In the genomic region with DNA sequence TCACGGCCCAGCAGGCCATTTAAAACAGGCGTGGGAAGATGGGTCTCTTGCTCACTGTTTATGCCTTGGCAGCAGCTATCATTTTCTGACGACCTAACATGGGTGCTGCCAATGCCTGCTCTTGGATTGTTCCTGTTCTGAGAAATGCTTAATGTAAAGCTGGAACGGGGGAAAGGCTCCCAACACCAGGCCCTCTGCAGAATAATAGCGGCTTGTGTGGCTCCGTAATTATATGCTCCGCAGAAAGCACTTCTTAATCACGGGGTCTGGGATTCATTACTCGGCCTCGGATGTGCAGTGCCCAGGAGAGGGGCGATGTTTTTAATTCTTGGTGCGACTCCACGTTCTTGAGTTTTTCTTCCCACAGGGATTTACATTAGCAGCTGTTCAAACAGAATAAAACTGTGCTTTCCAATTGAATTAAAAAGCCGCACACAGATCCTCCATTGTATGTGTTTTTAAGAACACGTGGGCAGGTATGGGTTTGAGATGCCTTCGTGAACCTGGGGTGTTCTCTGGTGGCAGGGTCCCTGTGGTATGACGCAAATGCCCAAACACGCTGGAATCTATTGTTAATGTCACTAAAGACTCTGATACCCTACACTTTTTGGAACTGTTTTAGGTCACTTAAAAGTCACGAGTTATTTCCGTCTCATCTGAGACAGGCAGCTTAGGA, we compare ENCODE assay signal across 11 mouse cellular contexts.
DNase-seq lines count a peak whose midpoint lies in the region; ATAC-seq and TF ChIP-seq lines count a peak whose summit lies in the region.
"Had no signal": no experiment of that assay in that cellular context is flagged by ENCODE, and none has a peak within 500 bp of the region (broad histone marks: within the 10 kb centered on the region; RNA-seq: fewer than 3 reads in every experiment).

No protein-coding gene starts in this region.

- peak overlapping the region; percentile 37; the same call in 1 of the 2 replicates for H3K27ac ChIP-seq in cerebellum, adult 2 months (ENCODE audit: insufficient read depth, low read length)
- H3K27ac ChIP-seq in limb, embryonic 10.5 days, result peak overlapping the region; percentile 89
- H3K27ac ChIP-seq in stomach, embryonic 16.5 days (ENCODE audit: low read length), result peak overlapping the region; percentile 79

- WGBS in cerebellum, adult 2 months, result 77% methylated on average over 20 of the region's 20 CpGs
- WGBS in limb, embryonic 10.5 days, result 49% methylated on average over 20 of the region's 20 CpGs
- 66% methylated on average over 20 of the region's 20 CpGs for WGBS in stomach, embryonic 16.5 days

- H3K9me3 ChIP-seq in limb, embryonic 10.5 days (replicated peaks), result no peaks in the 10 kb centered on the region
- no peaks in the 10 kb centered on the region for H3K9me3 ChIP-seq in stomach, embryonic 16.5 days (replicated peaks; ENCODE audit: control insufficient read depth, low read length)

- H3K4me1 ChIP-seq in cerebellum, adult 2 months (ENCODE audit: control insufficient read depth, insufficient read depth, low read length), result peaks cover 24% of the 10 kb centered on the region
- H3K4me1 ChIP-seq in limb, embryonic 10.5 days, result peaks cover 67% of the 10 kb centered on the region
- peaks cover 37% of the 10 kb centered on the region for H3K4me1 ChIP-seq in stomach, embryonic 16.5 days (ENCODE audit: control insufficient read depth, insufficient read depth, low read length)

- no peak for ATAC-seq in stomach, embryonic 16.5 days (ENCODE audit: insufficient read depth, low FRiP score)

- no peak for TF ChIP-seq POLR2A in cerebellum, adult 2 months (IDR thresholded peaks at IDR 0.05; ENCODE audit: borderline replicate concordance, insufficient read depth, low read length)

- no peak for DNase-seq in cerebellum, adult 2 months
- DNase-seq in cerebellum, postnatal 14 days, result no peak
- peak; percentile 56 for DNase-seq in right cerebral cortex, adult 18-20 months
- DNase-seq in right cerebral cortex, postnatal 10 days (ENCODE audit: low spot score in 2 of 2), result no peak
- peak; percentile 52 for DNase-seq in limb, embryonic 10.5 days (ENCODE audit: low spot score)
- no peak for DNase-seq in gastrocnemius, adult 18-20 months (ENCODE audit: low spot score)
- no peak for DNase-seq in ovary, adult 18-20 months (ENCODE audit: low spot score)
- DNase-seq: kidney, adult 18-20 months; right cerebral cortex, postnatal 25 days had no signal

- TF ChIP-seq CTCF in cerebellum, adult 2 months (IDR thresholded peaks at IDR 0.05; ENCODE audit: borderline replicate concordance, insufficient read depth, low read depth, low read length), result no peak

- H3K4me2 ChIP-seq in stomach, embryonic 16.5 days (ENCODE audit: low read depth, low read length), result no peak overlapping the region

- peaks cover 40% of the 10 kb centered on the region for H3K36me3 ChIP-seq in limb, embryonic 10.5 days
- H3K36me3 ChIP-seq in stomach, embryonic 16.5 days (ENCODE audit: control insufficient read depth, insufficient read depth, low read length), result peaks cover 6% of the 10 kb centered on the region; the same call in 1 of the 2 replicates

- no peak overlapping the region for H3K4me3 ChIP-seq in cerebellum, adult 2 months (replicated peaks; ENCODE audit: insufficient read depth, low read depth, low read length)
- no peak overlapping the region for H3K4me3 ChIP-seq in limb, embryonic 10.5 days
- no peak overlapping the region for H3K4me3 ChIP-seq in stomach, embryonic 16.5 days (replicated peaks; ENCODE audit: low read length)
- H3K4me3 ChIP-seq: erythroblast, embryonic 14.5 days had no signal

- no peaks in the 10 kb centered on the region for H3K27me3 ChIP-seq in cerebellum, adult 2 months (ENCODE audit: control insufficient read depth, insufficient read depth, low read length)
- no peaks in the 10 kb centered on the region for H3K27me3 ChIP-seq in limb, embryonic 10.5 days (ENCODE audit: low read depth, poor library complexity, severe bottlenecking)
- H3K27me3 ChIP-seq in stomach, embryonic 16.5 days (ENCODE audit: control insufficient read depth, insufficient read depth, low read length), result no peaks in the 10 kb centered on the region

- H3K9ac ChIP-seq in stomach, embryonic 16.5 days (ENCODE audit: low read length), result no peak overlapping the region

Comparison
In these comparisons a context has a peak if more than half of its experiments do, and no peak if none do; other contexts are left out.
1. DNase-seq: peak in right cerebral cortex, adult 18-20 months (single experiment) and limb, embryonic 10.5 days (single experiment); none in cerebellum, adult 2 months (0 of 2), cerebellum, postnatal 14 days (0 of 2), right cerebral cortex, postnatal 10 days (0 of 2), gastrocnemius, adult 18-20 months (single experiment) and ovary, adult 18-20 months (single experiment).
2. H3K27ac ChIP-seq: peak in every context shown above with its lines; median percentile 89 in limb, embryonic 10.5 days; 79 in stomach, embryonic 16.5 days; 37 in cerebellum, adult 2 months.